Mouse (Mus musculus) hindbrain, embryonic 14.5 days (tissue): ENCODE results near the gene Hoxb3. TPM values are rescaled to one million over a fixed set of nuclear protein-coding genes. Genes with fewer than 3 reads are reported as not detected.

Source experiments
- ATAC-seq: fragments of 200-750 bp; cut with Nextera tagmentation; 2 replicates; pipeline ENCODE4 v1.8.0; 2017; ENCODE audit warnings: moderate number of reproducible peaks, mild to moderate bottlenecking, moderate TSS enrichment, moderate library complexity; ENCODE audit not compliant: low FRiP score
- DNase-seq: peaks from one replicate; pipeline ENCODE4 v3.0.0-alpha.2; 2015; ENCODE audit warnings: low spot score
- H3K27ac ChIP-seq: fragments of 300-500 bp; sonication (generic); 2 replicates; pipeline ENCODE4 v1.5.1; 2014; ENCODE audit warnings: mild to moderate bottlenecking, moderate library complexity
- H3K27me3 ChIP-seq: fragments of 300-500 bp; sonication (generic); 2 replicates; pipeline ENCODE4 v1.6.1; 2014; ENCODE audit warnings: mild to moderate bottlenecking, low read length, mixed read lengths; ENCODE audit not compliant: control insufficient read depth, insufficient read depth
- H3K36me3 ChIP-seq: fragments of 300-500 bp; sonication (generic); replicated peaks from 2 replicates; pipeline ENCODE4 v1.6.1; 2014; ENCODE audit not compliant: control insufficient read depth, insufficient read depth
- H3K4me1 ChIP-seq: fragments of 300-500 bp; sonication (generic); replicated peaks from 2 replicates; pipeline ENCODE4 v1.6.1; 2014; ENCODE audit warnings: antibody characterized with exemption, low read length, mixed read lengths; ENCODE audit not compliant: control insufficient read depth, insufficient read depth
- H3K4me2 ChIP-seq: fragments of 300-500 bp; sonication (generic); replicated peaks from 2 replicates; pipeline ENCODE4 v1.6.1; 2014; ENCODE audit warnings: mild to moderate bottlenecking, moderate library complexity
- H3K4me3 ChIP-seq: fragments of 300-500 bp; sonication (generic); replicated peaks from 2 replicates; pipeline ENCODE4 v1.5.1; 2014; ENCODE audit warnings: mild to moderate bottlenecking, low read length
- H3K9ac ChIP-seq: fragments of 300-500 bp; sonication (generic); 2 replicates; pipeline ENCODE4 v1.6.1; 2014
- H3K9me3 ChIP-seq: fragments of 300-500 bp; sonication (generic); 2 replicates; pipeline ENCODE4 v1.6.1; 2016; ENCODE audit warnings: low read length; ENCODE audit not compliant: control insufficient read depth
- WGBS: fragments of 180-500 bp; shearing (Covaris S2); extraction: QIAGEN DNeasy Blood & Tissue Kit; methylation state at CpG from one replicate; pipeline ENCODE4 v1.1.7; 2014; 5-methylcytosine and 5-hydroxymethylcytosine counted together
- polyA plus RNA-seq: library from polyadenylated mRNA; unstranded; fragments of >200 nt; fragmentation: Nextera tagmentation; extraction: Ambion mirVana; gene quantifications from 2 replicates; pipeline ENCODE4 v1.2.1, GENCODE M21; 2014

Hoxb3 gene
- polyA plus RNA-seq, 1 experiment from 2014 or later: 17.2 TPM

DNA sequence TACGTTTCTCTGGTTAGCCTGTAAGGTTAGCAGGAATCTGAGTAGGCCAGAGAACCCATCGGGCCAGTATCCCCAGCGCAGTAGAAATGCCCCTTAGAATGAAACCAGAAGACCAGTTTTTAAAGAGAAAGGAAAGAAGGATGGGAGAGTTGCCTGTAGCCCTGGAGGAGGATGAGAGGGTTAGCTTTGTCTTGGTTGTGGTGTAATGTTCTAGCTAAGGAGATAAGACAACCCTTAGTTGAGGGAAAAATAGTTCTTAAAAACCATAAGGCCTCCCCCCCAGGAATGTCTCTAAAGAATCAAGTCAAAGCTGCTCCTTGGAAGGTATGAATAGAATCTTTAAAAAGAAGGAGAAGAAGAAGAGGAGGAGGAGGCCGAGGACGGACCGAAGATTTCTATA lies 388 bp upstream of the Hoxb3 start:
- WGBS: 5% methylated on average over 6 of the region's 6 CpGs

DNA sequence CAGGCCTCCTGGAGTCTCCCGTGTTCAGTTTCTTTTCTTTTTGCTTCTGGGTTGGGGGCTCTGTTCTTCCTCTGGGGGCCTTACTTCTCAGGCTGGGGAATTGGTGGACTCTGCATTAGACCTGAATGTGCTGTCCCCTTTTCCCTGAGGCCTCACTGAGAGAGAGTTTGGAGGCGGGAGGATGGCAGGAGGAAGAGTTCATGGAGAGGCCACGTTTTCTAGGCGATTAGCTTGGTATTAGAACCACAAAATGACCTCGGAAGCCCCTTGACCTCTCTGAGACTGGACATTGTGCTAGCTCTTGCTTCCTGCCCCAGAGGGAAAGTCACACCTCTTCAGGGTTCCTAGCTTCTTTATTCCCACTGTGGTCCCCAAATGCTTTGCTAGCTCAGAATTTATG lies 999 bp downstream of the Hoxb3 start:
- ATAC-seq (no peak), DNase-seq (no peak)
- peak overlapping the region; percentile 97 for H3K9ac ChIP-seq
- no peaks in the 10 kb centered on the region for H3K36me3 ChIP-seq
- no peaks in the 10 kb centered on the region for H3K9me3 ChIP-seq
- H3K4me3 ChIP-seq: peak overlapping the region; percentile 48
- H3K4me1 ChIP-seq: no peaks in the 10 kb centered on the region
- H3K27me3 ChIP-seq: peaks cover 96% of the 10 kb centered on the region
- peak overlapping the region; percentile 99 for H3K27ac ChIP-seq
- WGBS: 1% methylated on average over 5 of the region's 5 CpGs
- H3K4me2 ChIP-seq: peak overlapping the region; percentile 77

More for the DNA sequence above, 388 bp upstream of the Hoxb3 start:
- Histone ChIP-seq H3K27me3 (peaks cover 96% of the 10 kb centered on the region), H3K4me3 (peak overlapping the region; percentile 48), H3K4me2 (peak overlapping the region; percentile 77), H3K9ac (peak overlapping the region; percentile 97), H3K4me1 (no peaks in the 10 kb centered on the region), H3K27ac (peak overlapping the region; percentile 99), H3K9me3 (no peaks in the 10 kb centered on the region), H3K36me3 (no peaks in the 10 kb centered on the region)
- ATAC-seq (no peak), DNase-seq (no peak)

DNA sequence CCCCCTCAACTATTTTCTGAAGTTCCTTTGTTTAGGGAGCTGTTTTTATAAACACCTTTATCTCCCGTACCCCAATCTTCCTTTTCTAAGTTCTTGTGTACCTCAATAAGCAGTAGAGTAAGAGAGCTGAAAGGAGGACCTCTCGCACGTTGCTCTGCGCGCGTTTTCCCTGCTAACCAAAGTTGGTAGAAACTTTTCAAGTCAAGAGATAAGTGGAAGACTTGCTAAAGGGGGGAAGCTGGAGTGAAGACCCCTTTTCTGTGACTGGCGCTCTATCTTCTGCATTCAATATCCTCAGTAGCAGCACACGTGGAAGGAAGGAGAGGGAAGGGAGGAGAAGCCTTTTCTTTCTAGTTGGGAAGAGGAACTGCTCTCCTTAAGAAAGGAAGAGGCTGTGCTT lies 1.8 kb downstream of the Hoxb3 start:
- no peak for ATAC-seq
- H3K9me3 ChIP-seq: no peaks in the 10 kb centered on the region
- no peak for DNase-seq
- H3K4me3 ChIP-seq: peak overlapping the region; percentile 48
- H3K27me3 ChIP-seq: peaks cover 96% of the 10 kb centered on the region
- peak overlapping the region; percentile 99 for H3K27ac ChIP-seq
- H3K4me2 ChIP-seq: peak overlapping the region; percentile 77
- H3K9ac ChIP-seq: peak overlapping the region; percentile 97
- H3K36me3 ChIP-seq: no peaks in the 10 kb centered on the region
- no peaks in the 10 kb centered on the region for H3K4me1 ChIP-seq
- 2% methylated on average over 8 of the region's 8 CpGs for WGBS

DNA sequence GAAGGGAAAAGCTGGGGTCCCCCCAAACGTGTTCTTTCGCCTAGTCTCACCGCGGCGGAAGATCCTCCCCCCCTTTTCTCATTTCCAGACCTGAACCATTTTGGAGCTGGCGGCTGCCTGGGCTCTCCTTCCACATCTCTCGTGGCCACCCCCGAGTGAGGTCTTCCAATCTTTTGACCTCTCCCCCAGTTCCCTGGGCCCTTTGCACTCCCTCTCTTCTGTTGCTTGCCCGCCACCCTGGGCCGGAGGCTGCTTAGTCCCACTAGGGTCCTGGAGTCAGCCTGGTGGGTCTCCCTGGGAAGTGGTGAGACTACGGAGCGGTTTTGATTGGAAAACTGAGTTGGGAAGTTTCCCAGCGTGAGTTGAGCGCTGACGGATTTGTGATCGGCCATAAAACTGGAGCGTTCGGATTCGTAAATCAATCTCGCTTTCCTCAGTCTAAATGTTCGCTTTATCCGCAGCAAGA lies 2.7 kb downstream of the Hoxb3 start:
- Histone ChIP-seq H3K9me3 (no peaks in the 10 kb centered on the region), H3K4me2 (peak overlapping the region; percentile 77), H3K9ac (peak overlapping the region; percentile 97), H3K4me1 (no peaks in the 10 kb centered on the region), H3K27ac (peak overlapping the region; percentile 99), H3K4me3 (peak overlapping the region; percentile 48), H3K27me3 (peaks cover 96% of the 10 kb centered on the region), H3K36me3 (no peaks in the 10 kb centered on the region)
- ATAC-seq (no peak), DNase-seq (no peak)
- under 1% methylated on average over 22 of the region's 22 CpGs for WGBS

DNA sequence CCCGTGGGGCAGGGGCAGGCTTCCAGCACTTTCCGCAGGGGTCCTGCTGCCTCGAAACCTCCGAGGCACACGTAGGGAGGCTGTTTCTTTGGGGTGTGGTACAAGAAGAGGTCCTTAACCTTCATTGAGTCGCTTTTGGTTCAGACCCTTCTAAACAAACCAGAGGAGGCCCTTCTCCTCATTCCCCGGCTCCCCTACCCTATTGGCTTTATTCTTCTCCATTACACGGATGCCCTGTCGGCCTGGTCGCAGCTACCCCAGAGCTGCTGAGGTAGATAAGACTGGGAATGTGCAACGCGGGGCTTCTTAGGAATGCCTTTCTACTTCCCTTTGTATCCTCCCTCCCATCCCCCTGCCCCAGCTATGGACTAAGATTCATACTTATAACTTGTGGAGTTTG lies 3.6 kb downstream of the Hoxb3 start:
- H3K36me3 ChIP-seq: no peaks in the 10 kb centered on the region
- no peaks in the 10 kb centered on the region for H3K9me3 ChIP-seq
- peak overlapping the region; percentile 97 for H3K9ac ChIP-seq
- no peak for ATAC-seq
- no peak for DNase-seq
- peak overlapping the region; percentile 99 for H3K27ac ChIP-seq
- 3% methylated on average over 12 of the region's 12 CpGs for WGBS
- peak overlapping the region; percentile 48 for H3K4me3 ChIP-seq
- H3K27me3 ChIP-seq: peaks cover 93% of the 10 kb centered on the region
- peak overlapping the region; percentile 77 for H3K4me2 ChIP-seq
- no peaks in the 10 kb centered on the region for H3K4me1 ChIP-seq

DNA sequence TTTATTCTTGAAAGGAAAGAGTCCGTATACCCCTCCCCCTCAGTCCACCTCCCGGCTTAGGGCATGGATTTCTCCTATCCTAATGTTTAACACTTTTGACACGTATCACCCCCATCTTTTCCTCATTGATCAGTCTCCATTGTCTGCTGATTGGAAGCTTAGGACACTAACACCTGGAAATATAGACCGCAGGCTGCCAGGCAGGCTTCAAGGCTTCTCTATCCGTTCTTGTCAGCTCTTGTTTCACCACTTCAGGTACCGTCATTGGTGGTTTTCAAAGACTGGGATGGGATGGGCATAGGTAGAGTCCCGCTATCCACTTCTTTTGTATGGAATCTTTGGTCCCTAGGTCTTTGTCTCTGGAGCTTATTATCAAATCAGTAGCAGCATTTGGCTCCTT lies 4.0 kb downstream of the Hoxb3 start:
- no peak for DNase-seq
- H3K27me3 ChIP-seq: peaks cover 88% of the 10 kb centered on the region
- no peaks in the 10 kb centered on the region for H3K9me3 ChIP-seq
- WGBS: 5% methylated on average over 7 of the region's 7 CpGs
- no peaks in the 10 kb centered on the region for H3K4me1 ChIP-seq
- peak overlapping the region; percentile 97 for H3K9ac ChIP-seq
- peak overlapping the region; percentile 77 for H3K4me2 ChIP-seq
- peak overlapping the region; percentile 48 for H3K4me3 ChIP-seq
- no peak for ATAC-seq
- peak overlapping the region; percentile 99 for H3K27ac ChIP-seq
- H3K36me3 ChIP-seq: no peaks in the 10 kb centered on the region

DNA sequence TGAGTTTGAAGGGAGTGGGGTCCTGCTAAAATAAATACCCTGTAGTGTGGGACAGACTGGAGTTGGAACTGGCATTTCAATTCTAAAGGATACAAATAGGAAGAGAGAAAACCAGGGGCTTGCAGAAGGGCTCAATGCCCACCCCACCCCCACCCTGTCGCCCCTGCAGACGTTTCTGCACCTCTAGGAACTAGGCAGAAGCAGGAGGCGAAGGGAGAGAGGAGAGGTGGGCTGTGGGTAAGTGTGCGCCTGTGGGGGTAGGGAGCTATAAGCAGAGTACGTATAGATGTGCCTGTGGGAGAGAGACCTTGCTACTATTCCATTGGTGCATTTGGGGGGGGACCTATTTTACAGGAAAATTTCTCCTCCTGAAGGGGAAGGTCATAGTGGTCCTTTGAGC lies 4.6 kb downstream of the Hoxb3 start:
- Histone ChIP-seq H3K4me3 (peak overlapping the region; percentile 48), H3K36me3 (0 out of 2 replicates have a peak, but pooled peaks cover 2% of the 10 kb centered on the region), H3K9ac (peak overlapping the region; percentile 97), H3K27me3 (peaks cover 84% of the 10 kb centered on the region), H3K4me1 (no peaks in the 10 kb centered on the region), H3K27ac (peak overlapping the region; percentile 99), H3K4me2 (peak overlapping the region; percentile 77), H3K9me3 (no peaks in the 10 kb centered on the region)
- no peak for DNase-seq
- peak; percentile 68 for ATAC-seq
- 4% methylated on average over 5 of the region's 5 CpGs for WGBS

DNA sequence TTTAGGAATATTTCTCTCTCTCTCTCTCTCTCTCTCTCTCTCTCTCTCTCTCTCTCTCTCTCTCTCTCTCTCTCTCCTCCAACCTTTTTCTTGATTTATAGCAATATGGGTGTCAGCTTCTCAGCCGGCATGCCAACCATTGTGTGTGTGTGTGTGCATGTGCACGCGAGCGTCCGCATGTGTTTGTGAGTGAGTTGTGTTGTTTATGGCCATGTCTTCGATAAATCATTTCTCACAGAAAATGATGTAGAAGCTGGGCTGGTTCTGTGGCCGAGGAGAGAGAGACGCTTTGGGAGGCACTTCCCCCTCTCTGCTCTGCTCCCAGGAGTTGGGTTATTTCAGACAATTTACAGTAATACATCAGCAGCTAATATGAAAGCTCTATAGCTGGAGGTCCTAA lies 5.5 kb downstream of the Hoxb3 start:
- Histone ChIP-seq H3K4me3 (peak overlapping the region; percentile 48), H3K4me1 (no peaks in the 10 kb centered on the region), H3K27ac (peak overlapping the region; percentile 99), H3K36me3 (0 out of 2 replicates have a peak, but pooled peaks cover 6% of the 10 kb centered on the region), H3K4me2 (peak overlapping the region; percentile 77), H3K9me3 (no peaks in the 10 kb centered on the region), H3K27me3 (peaks cover 85% of the 10 kb centered on the region), H3K9ac (peak overlapping the region; percentile 97)
- DNase-seq (no peak), ATAC-seq (no peak)
- 7% methylated on average over 8 of the region's 8 CpGs for WGBS

DNA sequence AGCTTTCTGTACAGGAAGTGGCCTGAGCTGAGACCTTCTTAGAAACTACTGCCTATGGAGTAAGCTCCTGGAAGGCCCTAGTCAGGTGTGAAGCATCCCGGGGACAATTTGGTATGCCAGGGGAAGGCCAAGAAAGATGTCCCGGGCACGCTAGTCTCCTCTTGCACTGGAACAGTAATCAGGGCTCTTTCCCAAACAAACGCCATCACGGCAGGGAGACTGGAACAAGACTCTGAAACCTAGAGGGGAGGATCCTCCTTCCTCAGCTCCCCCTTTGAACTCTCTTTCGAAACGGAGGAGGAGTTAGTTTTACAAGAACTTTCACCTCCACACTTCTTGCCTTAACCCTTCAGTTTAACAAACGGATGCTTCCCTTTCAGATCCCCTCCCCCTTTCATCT lies 9.0 kb downstream of the Hoxb3 start:
- peaks cover 12% of the 10 kb centered on the region; the same call in 1 of the 2 replicates for H3K4me1 ChIP-seq
- no peaks in the 10 kb centered on the region for H3K9me3 ChIP-seq
- H3K4me3 ChIP-seq: peak overlapping the region; percentile 48
- ATAC-seq (no peak), DNase-seq (no peak)
- 0% methylated on average over 8 of the region's 8 CpGs for WGBS
- H3K4me2 ChIP-seq: peak overlapping the region; percentile 77
- peak overlapping the region; percentile 97 for H3K9ac ChIP-seq
- H3K27me3 ChIP-seq: peaks cover 86% of the 10 kb centered on the region
- H3K36me3 ChIP-seq: 0 out of 2 replicates have a peak, but pooled peaks cover 6% of the 10 kb centered on the region
- H3K27ac ChIP-seq: peak overlapping the region; percentile 99

DNA sequence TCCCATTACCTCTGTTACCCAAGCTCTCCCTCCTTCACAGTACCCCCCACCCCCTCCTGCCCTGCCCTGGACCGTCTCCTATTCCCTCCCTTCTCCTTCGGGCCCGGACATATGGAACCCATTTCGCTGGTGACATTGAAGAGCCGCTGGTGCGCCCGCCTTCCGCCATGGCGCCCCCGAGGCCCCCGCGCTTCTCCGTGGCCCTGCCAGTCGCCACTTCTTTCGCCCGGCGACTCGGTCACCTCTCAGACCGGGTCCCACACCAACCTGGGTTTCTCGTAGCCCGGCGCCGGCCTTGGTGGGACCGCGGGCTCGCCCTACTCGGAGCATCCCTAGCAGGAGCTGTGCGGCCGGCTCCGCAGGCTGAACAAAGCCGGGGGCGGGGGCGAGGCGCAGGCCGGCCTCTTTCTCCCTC lies 9.5 kb downstream of the Hoxb3 start:
- peaks cover 17% of the 10 kb centered on the region for H3K4me1 ChIP-seq
- peak overlapping the region; percentile 99 for H3K27ac ChIP-seq
- DNase-seq (no peak), ATAC-seq (no peak)
- H3K4me2 ChIP-seq: peak overlapping the region; percentile 77
- H3K27me3 ChIP-seq: peaks cover 86% of the 10 kb centered on the region
- H3K4me3 ChIP-seq: peak overlapping the region; percentile 48
- no peaks in the 10 kb centered on the region for H3K9me3 ChIP-seq
- H3K9ac ChIP-seq: peak overlapping the region; percentile 97
- under 1% methylated on average over 35 of the region's 35 CpGs for whole genome bisulfite sequencing
- H3K36me3 ChIP-seq: 0 out of 2 replicates have a peak, but pooled peaks cover 6% of the 10 kb centered on the region
